Mouse (Mus musculus) layer of hippocampus, postnatal 36 days (tissue): Measurements from ENCODE around the gene Gm10563. TPM values are rescaled to one million over a fixed set of nuclear protein-coding genes. Genes with fewer than 3 reads are reported as not detected.

Source experiments
- DNase-seq, 2 experiments: peaks; one replicate each; pipeline ENCODE4 v3.0.0; 2022
- total RNA-seq, 2 experiments: library from RNA; stranded (reverse); gene quantifications; 2 replicates each; pipeline ENCODE4 v1.2.3; 2021

Gene Gm10563
- total RNA-seq, 2 experiments from 2014 or later: not detected

DNA sequence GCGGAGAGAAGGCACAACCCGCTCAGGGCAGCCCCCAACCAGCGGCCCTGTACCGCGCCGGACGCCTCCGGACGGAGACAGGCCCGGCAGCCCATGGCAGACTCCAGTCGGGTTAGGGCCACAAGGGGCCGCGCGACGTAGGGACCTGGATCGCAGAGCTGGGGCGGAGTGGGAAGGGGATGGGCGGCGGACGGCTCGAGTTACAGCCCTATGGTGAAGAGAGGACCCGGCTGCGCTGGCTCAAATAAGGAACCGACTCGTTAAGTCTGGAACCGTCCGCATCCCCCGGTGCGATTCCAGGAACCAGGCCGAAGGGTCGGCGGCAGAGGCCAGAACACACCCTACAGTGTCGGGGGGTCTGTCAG, 7.9 kb upstream of the Gm10563 start, which contains the start of gene Mmp23:
Mmp23 (minus strand) TSS at position 299 of the 365 bp plus-strand sequence.
- DNase-seq: peak in 1 of 2 experiments; percentile 16

DNA sequence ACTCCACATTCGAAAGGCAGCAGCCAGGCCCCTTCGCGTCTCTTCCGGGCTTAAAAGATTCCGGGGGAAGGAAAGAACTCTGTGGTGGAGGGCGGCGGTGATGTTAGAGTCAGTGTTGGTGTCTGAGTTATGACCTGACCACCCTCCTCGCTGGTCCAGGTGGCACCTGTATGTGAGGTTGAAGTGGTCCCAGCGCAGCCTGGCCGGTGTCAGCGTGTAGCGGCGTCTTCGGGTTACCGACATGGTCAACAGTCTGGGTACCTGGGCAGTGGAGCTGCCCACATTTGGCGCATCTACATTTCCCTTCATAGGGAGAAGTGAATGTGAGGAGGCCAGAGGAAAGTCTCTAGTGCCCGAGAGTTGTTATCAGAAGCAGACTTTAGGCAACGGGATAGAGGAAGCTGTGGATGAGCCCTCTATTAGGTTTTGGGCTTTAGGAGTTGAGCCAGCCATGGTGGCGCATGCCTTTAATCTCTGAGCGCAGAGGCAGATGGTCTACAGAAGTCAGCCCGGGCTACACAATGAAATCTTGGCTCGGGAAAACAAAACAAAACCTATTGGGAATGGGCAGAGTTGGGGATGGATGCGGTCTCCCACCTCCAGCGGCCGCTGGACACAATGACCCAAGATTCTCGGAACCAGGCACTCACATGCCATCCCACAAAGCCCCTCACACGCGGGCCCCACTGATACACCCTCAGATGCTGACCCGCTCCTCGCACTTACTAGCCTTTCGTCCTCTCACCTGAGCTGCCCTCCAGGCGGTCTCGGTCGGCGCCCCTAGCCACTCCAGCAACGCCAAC, 7.3 kb upstream of the Gm10563 start:
- no peak for DNase-seq

DNA sequence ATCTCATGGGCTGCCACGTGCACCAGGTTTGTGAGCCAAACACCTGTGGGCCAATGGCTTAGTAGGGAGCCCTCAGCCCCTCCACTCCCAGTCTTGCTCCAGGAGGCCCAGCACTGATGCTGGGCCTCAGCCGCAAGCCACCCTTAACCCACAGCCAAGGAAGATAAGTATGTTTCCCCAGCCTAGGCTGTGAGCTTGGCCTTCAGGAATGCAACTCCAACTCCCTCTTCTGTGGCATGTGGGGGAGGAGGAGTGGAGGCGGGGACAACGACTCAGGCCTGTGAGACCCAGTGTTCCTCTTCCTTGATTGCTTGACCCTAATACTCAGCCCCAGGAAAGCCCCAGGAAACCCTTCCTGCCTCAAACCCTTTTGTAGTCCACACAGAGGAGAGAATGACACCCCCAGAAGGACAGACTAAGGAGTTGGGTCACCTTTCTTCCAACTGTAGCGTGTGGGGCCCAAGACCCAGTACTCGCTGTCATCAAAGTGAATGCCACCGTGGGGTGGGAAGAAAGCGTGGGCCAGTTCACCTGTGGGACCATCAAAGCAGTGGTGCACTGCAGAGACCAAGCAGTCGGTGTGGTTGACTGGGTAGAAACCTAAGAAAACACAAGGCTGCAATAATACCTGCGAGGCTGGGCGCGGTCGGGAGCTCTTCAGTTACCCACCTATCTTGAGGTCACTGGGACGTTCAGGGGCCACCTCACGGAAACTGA, 6.5 kb upstream of the Gm10563 start:
- no peak for DNase-seq

DNA sequence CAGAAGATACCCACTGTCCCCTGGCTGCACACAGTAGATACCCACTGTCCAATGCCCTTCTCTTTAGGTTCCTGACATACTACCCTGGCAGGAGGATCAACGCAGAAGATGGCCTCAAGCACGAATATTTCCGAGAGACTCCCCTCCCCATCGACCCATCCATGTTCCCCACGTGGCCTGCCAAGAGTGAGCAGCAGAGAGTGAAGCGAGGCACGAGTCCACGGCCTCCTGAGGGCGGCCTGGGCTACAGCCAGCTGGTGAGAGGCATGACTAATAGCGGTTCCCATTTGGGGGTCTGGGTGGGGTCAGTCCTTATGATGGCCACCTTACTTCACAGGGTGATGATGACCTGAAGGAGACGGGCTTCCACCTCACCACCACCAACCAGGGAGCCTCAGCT, 4.1 kb upstream of the Gm10563 start:
- DNase-seq: no peak

DNA sequence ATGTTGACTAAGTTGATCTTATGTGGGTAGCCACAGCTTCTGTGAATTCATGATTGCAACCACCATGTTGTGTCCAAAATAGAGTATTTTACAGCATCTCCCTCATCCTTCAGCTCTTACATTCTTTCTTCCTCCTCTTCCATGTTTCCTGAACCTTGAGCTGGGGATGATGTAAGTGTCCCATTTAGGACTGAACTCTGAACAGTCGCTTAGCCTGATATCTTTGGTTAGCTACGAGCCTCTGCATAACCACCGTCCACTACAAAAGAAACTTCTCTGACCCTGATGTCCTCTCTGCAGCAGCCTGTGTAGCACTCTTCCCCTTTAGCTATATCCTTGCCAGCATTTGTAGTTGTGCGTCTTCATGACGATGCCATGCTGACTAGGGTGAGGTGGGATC, 513 bp upstream of the Gm10563 start:
- DNase-seq: no peak

DNA sequence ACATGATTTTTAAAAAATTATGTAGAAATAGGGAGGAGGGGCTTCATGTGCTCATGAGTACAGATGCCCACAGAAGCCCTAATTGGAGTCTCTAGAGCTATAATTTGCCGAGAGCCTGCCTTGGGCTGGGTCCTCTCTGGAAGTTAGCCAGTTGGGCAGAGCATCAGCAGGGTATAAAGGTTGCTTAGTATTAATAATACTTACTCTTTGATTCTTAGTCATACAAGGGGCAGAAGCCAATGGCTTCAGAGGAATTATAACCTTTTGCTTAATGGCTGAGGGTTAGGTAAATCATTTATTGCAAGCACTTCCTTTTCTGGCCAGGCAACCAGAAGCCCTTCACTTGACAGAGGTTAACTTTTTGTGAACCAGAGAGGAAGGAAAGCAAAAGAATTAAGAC, 1.7 kb downstream of the Gm10563 start:
- no peak for DNase-seq

DNA sequence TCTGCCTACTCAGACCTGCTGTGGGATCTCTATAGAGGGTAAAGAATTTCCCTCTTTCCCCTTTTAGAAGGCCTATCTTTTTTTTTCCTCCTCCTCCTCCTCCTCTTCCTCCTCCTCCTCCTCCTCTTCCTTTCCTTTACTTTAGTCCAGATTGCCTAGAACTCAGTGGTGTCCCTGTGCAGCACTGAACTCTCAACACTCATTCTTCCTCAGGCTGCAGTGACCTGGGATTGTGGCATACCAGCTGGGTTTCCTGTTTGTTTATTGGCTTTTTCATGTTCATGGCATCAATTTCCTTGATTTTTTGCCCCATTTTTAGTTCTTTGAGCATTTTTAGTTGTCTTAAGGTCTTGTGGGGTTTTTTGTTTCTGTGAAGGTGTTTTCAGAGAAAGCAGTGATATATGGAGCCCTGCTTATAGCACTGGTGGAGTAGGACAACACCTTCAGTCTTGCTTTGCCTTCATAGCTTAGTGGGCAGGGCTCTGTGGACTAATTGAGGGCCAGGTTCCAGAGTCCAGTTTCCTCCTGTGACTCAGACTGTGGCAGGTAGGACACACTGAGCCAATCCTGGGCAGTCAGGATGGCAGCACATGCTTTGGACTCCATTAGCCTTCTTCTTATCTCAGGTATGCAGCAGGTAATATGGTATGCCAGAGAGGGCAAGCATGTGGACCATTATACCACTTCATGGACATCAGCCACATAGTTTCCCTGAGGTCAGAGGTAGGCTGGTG, 9.3 kb downstream of the Gm10563 start:
- no peak for DNase-seq

DNA sequence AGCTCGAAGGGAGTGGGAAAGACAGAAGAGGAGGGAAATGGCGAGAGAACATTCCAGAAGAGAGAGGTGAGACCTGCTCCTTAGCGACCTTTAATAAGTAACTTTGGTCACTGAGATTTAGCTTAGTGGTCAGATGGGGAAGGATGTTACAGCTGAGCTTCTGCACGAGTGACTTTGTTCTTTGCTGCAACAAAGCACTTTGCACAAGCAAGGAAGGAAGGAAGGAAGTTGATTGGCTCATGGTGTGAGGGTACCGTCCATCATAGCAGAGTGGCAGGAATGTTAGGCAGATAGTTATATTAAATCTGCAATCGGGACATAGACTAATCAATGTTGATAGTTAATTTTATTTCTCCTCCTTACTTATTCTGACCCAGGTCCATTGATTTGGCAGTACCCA, 14.9 kb downstream of the Gm10563 start:
- DNase-seq: no peak

DNA sequence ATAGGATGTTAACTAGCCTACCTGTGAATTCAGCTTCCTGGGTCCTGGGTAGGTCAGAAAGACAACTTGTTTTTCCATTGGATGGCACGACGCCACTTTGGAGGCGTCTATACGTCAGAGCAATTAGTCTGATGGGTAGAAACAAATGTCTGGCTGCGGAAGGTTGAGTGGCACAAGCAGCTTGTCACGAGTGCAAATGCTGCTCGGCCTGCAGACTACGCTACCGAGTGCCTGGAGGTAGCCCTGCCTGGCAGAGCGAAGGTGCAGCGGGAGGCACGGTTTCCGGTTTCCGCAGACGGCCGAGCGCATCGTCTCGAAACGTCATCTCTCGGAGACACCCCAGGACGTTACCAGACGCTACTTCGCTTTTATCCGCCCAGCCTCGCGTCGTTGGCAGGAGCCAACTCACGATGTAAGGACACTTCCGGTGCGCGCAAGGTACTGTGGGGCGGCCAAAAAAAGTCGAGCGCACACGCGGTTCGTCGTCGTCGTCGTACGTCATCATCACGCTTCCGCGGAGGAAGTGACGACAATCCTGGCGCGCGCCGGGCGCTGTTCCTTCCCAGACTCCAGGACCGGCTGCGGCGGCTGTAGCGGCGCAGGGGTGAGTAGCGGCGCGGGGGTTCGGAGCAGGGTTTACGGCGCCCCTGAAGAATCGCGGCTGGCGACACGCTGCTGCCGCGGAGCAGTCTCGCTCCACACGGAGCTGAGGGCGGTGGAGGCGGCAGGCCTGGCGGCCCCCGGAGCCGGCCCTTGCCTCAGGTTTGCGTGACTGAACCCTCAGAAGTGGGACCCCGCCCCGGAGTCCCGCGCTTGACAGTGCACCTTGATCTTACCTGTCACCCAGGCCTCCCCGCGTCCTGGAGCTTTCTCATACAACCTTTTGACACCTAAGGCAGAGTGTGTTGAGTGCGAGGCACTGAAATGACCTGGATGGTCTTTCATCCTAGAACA, 20.6 kb downstream of the Gm10563 start, which contains the start of gene Cdk11b:
Cdk11b (plus strand) TSS at position 517 of the 954 bp plus-strand sequence.
- DNase-seq: peak; percentile 96

DNA sequence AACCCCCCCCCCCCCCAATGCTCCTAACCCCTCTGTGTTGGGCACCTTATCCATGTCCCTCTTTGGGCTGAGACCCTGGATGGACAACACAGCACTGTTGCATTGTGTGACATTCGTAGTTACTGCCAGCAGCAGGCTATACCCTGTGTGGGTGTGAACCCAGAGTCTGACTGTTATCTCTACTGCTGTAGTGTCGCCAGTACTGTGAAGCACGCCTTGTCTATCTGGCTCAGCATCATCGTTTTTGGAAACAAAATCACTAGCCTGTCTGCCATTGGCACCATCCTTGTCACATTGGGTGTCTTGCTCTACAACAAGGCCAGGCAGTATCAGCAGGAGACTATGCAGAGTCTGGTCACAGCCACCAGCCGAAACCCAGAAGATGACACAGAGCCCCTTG, 26.9 kb downstream of the Gm10563 start:
- peak; percentile 14 to 19 for DNase-seq

DNA sequence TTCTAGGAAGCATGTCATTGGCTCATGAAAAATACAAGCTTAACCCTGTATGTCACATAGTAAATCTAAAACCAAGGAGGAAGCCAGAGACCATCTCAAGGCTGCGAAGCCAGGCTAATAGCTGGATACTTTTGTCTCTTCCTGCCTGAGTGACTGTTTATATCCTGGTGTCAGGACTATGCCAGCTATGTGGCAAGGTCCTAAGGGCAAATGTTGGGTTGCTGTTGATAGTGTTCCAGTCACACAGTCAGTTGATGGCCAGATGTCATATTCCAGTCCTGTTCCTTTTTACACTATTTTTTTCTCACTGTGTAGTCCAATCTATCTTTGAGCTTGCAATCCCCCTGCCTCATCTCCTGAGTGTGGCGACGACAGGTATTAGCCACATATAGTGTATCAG, 31.9 kb downstream of the Gm10563 start:
- no peak for DNase-seq

DNA sequence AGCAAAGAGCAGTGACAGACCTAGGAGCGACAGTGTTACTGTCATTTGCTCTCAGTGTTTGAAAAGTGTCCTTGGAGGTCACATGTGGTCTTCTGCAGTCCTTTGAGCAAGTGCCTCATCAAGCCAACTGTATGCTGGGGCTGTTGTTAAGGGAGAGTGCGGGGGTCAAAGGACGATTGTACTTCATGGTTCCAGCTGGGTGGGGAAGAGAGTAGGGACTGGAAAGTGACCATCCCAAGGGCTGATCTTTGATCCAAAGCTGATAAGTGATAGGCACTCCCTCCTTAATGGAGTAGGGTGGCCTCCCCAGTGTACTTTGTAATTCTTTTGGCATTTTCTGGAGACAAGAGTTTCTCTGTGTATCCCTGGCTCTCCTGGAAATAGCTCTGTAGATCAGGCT, 33.3 kb downstream of the Gm10563 start:
- no peak for DNase-seq

DNA sequence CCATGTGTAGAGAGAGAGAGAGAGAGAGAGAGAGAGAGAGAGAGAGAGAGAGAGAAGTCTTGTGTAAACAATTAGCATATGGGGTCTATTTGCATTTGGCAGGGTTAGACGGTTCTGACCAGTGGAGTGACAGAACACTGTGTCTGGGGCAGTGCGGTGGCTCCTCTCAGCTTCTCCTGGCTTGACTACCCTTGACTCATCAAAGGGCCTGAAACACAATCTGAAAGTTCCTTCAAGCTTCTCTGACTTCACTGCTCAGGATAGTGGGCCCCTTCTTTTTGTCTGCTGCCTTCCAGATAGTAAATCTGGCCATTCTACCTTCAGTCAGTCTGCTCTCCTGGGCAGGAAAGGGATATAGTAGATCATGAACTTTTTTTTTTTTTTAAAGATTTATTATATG, 38.4 kb downstream of the Gm10563 start:
- DNase-seq: no peak

DNA sequence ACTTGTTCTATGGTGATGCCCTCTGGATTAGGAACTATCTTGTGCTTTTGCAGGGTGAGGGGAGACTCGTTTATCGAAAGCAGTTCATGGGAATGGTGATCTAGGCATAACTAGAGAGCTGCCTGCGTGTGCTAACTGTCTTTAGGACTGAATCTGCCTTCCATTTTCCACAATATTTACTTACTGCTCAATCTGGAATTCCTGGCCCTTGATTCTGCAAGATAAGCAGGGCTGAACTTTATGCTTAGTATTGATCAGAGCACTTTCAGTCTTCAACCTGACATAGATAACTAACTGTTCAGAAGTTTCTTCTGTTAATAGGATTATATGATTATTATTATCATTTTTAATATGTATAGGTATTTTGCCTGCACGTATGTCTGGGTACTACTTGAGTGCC, 40.1 kb downstream of the Gm10563 start:
- DNase-seq: no peak

DNA sequence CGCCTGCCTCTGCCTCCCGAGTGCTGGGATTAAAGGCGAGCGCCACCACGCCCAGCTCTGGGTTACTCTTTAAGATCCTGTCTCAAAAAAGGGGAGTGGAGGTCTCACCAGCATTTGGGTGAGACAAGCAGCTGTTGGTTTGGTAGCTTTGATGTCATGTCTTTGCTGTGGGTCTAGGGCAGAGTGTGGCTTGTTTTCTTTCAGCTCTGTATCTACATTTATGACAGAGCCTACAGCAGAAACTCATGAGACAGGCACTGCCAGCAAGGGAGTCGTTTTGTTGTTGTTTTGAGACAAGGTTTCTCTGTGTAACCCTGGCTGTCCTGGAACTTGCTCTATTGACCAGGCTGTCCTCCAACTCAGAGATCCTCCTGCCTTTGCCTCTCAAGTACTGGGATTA, 41.4 kb downstream of the Gm10563 start:
- DNase-seq: no peak

DNA sequence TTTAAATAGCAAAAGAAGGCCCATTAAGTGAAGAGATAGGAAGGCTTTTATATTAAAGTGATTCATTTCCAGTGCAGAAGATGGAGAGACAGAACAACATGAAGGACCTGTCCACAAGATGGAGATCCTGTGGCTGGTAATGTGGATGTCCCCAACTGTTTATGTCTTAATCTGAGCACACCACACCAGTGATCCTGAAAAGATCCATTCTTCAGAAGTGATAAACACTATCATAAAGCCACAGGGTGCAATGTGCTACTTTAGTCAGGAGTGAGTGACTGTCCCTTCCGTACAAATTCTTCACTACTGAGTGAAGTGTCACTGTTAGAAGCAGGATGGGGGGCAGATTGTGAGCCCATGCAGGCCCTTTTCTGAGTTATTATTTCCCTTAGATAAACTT, 42.5 kb downstream of the Gm10563 start:
- DNase-seq: no peak

DNA sequence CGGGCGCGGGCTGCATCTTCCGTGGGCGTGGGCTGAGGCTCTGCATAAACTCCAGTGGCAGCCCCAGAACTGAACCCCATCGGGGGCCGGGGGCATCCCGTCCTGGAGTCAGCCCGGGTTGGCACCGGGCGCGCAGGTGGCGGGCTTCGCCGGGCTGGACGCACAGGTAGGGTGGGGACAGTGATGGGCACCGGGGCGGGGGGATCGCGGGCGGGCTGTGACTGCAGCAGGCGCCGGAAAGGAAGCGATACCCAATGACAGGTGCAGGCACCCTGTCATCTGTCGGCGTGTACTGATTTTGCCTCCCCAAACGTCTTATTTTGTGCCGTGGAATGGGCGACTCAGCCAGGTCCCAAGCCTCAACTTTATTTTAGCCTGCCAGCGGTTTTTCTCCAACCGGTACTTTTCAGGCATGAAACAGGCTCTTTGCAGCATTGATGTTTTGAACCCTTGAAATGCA, 43.2 kb downstream of the Gm10563 start:
- no peak for DNase-seq

DNA sequence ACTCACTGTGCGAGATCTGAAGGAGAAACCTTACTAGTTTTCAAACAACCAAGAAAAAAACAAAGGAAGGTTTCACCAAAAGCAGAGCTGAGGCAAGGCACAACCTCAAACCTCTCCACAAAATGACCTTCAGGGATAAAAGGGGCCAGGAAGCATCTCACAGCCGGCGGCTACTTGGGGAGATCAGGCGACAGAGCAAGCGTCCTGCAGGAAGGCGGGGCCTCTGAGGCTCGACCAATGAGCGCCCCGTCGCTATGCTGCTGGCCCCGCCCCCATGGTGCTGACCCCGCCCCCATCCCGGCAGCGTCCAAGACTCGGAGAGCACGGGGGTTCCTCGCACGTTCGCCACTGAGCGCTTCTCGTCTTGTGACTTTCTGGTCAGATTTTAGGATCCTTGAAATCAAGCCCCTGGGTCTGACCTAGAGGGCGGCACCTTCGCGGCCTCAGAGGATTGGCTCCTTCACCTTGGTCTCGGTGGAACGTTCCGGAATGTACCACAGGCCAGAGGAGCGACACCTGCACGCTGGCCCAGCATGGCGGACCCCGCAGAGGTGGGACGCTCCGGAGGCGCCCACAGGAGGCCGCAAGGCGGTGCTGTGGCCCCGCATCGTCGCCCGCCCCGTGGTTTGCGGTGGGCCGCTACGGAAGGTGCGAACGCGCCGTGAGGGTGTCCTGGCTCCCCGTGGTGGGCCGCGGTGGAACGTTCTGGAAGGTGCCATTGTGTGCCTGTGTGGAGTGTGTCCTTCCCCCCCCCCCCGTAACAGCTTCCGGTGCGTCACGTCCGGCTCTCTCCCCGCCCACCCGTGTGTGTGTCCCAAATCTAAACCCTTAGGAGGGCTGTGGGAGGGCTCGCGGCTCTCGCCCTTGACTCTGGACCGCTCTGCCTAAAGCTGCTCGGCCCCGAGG, 43.9 kb downstream of the Gm10563 start, which contains the start of gene Slc35e2:
Slc35e2 (plus strand) TSS at position 326 of the 906 bp plus-strand sequence.
- peak; percentile 95 to 96 for DNase-seq

DNA sequence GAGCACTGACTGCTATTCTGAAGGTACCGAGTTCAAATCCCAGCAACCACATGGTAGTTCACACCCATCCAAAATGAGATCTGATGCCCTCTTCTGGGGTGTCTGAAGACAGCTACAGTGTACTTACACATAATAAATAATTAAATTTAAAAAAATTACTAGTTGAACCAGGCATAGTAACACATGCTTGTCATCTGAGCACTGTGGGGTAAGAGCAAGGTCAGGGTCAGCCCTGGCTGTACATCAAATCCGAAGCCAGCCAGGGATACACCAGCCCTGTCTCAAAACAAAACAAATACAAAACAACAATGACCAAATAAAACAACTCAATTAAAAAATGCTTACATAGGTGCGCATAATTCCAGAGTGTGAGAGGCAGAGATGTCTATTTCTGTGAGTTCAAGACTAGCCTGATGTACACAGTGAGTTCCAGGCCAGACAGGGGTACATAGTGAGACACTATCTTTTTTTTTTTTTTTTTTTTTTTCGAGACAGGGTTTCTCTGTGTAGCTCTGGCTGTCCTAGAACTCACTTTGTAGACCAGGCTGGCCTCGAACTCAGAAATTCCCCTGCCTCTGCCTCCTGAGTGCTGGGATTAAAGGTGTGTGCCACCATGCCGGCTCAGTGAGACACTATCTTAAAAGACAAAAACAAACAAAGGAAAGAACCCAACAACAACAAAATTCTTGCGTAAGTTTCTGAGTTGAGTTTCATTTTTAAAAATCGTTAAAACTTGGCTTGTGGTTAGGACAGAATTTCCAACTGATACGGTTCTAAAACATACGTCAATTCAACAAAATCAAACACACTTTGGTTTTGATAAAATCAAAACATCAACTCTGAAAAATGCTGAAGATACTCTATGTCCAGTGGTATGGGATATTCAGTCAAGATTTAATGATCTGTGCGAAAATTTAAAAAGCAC, 45.0 kb downstream of the Gm10563 start:
- no peak for DNase-seq

DNA sequence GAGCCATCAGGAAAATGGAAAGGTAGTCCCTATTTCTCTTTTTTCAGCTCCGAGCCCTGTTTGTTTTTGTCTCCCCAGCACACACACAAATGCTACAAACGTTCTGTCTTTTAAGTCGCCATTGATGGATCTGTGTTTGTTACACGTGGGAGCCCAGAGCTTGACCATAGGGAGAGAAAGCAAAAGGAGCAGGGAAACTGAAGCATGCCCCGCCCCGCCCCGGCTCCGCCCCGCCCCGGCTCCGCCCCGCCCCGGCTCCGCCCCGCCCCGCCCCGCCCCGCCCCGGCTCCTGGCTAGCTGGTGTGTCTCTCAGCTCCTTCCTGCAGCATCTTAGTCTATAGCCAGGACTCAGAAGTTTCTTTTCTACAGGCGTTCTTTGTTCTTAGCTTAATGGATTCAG, 46.7 kb downstream of the Gm10563 start:
- no peak for DNase-seq
